Mouse (Mus musculus): ENCODE measurements around the gene Ptges3l. TPM values are rescaled to one million over a fixed set of nuclear protein-coding genes. Genes with fewer than 3 reads are reported as not detected.
"Not testable (repeated sequence)": the region's sequence is repeated elsewhere in the genome, so short reads cannot be mapped to it uniquely, and the experiment has no call there.

Gene Ptges3l
- polyA plus RNA-seq, 1 experiment from 2014 or later: 2.0 TPM

DNA sequence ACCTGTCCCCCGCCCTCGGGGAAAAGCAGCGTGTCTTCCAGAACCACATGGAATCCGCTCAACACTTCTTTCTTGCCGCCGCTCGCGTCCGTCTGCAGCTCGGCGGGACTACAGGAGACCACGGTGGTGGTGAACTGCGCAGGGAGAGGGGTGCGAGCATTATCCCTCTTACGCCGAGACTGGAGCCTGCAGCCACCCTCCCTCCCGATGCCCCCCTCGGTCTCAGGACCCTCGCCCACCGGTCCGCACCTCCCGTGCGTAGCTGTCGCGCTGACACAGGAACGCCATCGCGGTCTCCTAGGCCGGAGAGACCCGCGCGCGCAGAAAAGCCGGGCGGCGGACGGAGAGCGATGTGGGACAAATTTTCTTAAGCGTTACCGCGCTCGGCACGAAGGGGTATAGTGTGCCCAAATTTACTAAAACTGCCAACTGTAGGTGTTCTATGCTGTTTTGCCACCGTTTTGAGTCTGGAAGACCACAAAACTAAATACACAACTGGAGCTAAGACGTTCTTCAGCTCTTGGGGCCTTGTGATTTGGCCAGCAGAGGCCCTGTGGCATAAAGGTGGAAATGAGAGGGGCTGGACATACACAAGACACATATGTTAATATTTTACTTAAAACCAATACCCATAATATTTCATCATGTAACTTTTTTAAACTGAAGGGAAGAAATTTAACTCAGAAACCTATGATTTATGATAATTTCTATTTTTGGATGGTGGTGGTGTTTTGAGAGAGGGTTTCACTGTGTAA is 7.9 kb downstream of the Ptges3l start, which contains the start of gene Aarsd1:
Gene Aarsd1, minus strand, starts transcription at position 515 of the 755 bp plus-strand sequence.
- Histone ChIP-seq H3K27ac (ENCODE audit: low read length) (peak within 1 kb of the TSS; percentile 80), H3K4me1 (replicated peaks; ENCODE audit: control insufficient read depth, insufficient read depth, low read length) (peaks cover 7% of the 10 kb centered on the region), H3K4me3 (replicated peaks; ENCODE audit: low read length) (peak within 1 kb of the TSS; percentile 67), H3K9ac (replicated peaks; ENCODE audit: low read depth, low read length) (peak within 1 kb of the TSS; percentile 91), H3K27me3 (replicated peaks; ENCODE audit: control insufficient read depth, insufficient read depth, low read length) (no peaks in the 10 kb centered on the region), H3K4me2 (ENCODE audit: low read length) (peak within 1 kb of the TSS; percentile 74), H3K36me3 (ENCODE audit: control insufficient read depth, insufficient read depth) (0 out of 2 replicates have a peak, but pooled peaks cover 2% of the 10 kb centered on the region), H3K9me3 (ENCODE audit: control insufficient read depth, low read length) (no peaks in the 10 kb centered on the region)
- ATAC-seq: peak; percentile 93
- WGBS: under 1% methylated on average over 45 of the region's 45 CpGs

DNA sequence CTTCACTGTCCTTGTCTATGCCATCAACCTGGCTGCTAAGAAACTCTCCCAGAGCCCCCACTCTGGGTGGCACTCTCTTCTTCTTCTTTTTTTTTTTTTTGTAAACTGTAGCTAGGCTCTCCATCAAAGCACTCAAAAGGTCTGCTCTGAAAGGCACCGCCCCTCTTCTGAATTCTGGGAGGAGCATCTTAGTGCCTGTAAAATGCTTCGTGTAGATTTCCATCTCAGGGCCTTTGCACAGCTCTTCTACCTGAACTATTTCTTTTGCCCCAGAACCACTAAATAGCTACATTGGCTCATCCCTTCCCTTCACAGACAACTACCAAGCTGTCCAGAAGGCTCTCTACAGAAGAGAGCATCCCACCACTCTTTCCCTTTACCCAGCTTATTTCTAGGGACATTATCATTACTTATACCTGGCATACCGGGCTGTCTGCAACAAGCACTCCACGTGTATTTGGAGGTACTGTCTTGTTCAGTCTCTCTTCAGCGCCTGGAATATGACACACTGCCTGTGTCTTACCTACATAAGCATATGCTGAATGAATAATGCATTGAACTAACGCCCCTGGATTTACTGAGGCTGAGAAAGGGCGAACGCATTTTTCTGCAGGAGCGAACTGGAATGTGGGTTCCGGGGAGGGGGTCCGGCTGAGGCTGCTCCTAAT is 8.6 kb downstream of the Ptges3l start:
- Histone ChIP-seq H3K27ac (ENCODE audit: low read length) (peak overlapping the region; percentile 80), H3K4me2 (ENCODE audit: low read length) (peak overlapping the region; percentile 74), H3K9ac (replicated peaks; ENCODE audit: low read depth, low read length) (peak overlapping the region; percentile 91), H3K9me3 (ENCODE audit: control insufficient read depth, low read length) (no peaks in the 10 kb centered on the region), H3K4me1 (replicated peaks; ENCODE audit: control insufficient read depth, insufficient read depth, low read length) (peaks cover 7% of the 10 kb centered on the region), H3K4me3 (replicated peaks; ENCODE audit: low read length) (peak overlapping the region; percentile 67), H3K27me3 (replicated peaks; ENCODE audit: control insufficient read depth, insufficient read depth, low read length) (no peaks in the 10 kb centered on the region), H3K36me3 (ENCODE audit: control insufficient read depth, insufficient read depth) (0 out of 2 replicates have a peak, but pooled peaks cover 2% of the 10 kb centered on the region)
- 1% methylated on average over 11 of the region's 11 CpGs for WGBS
- ATAC-seq: peak; percentile 48; the same call in 1 of the 2 replicates

- H3K4me3 ChIP-seq (replicated peaks; ENCODE audit: low read length): no peak overlapping the region
- H3K4me1 ChIP-seq (replicated peaks; ENCODE audit: control insufficient read depth, insufficient read depth, low read length): peaks cover 7% of the 10 kb centered on the region
- H3K27ac ChIP-seq (ENCODE audit: low read length): no peak overlapping the region
- 93% methylated on average over 2 of the region's 2 CpGs for WGBS
- no peaks in the 10 kb centered on the region for H3K27me3 ChIP-seq (replicated peaks; ENCODE audit: control insufficient read depth, insufficient read depth, low read length)
- H3K9ac ChIP-seq (replicated peaks; ENCODE audit: low read depth, low read length): no peak overlapping the region
- H3K9me3 ChIP-seq (ENCODE audit: control insufficient read depth, low read length): no peaks in the 10 kb centered on the region
- peaks cover 5% of the 10 kb centered on the region for H3K36me3 ChIP-seq (ENCODE audit: control insufficient read depth, insufficient read depth)
- no peak for ATAC-seq
- H3K4me2 ChIP-seq (ENCODE audit: low read length): no peak overlapping the region
These were observed 9.8 kb downstream of the Ptges3l start for GRCm38 (mm10) chr11:101415306-101415705.

DNA sequence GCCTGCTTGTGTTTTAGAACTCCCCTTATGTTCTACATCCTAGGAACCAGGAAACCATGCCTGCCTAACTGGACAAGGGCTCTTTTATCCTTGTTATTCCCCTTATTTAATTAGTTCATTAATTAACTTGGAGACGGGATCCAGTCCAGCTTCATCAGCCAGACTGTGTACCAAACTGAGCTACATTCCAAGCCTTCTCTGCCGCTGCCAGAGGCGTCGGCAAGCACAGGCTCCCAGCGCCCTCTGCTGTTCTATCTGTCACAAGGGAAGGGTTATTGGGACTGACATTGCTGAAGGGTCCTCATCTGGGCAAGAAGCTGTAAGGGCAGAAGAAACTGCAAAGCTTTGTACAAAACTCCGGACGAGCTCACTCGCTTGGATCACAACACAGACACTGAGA is 30.0 kb downstream of the Ptges3l start:
- Histone ChIP-seq H3K4me3 (replicated peaks; ENCODE audit: low read length) (no peak overlapping the region), H3K9ac (replicated peaks; ENCODE audit: low read depth, low read length) (no peak overlapping the region), H3K4me1 (replicated peaks; ENCODE audit: control insufficient read depth, insufficient read depth, low read length) (no peaks in the 10 kb centered on the region)

GRCm38 (mm10) chr11:101381817-101382216 is 43.3 kb downstream of the Ptges3l start:
- ATAC-seq: no peak
- Histone ChIP-seq H3K27me3 (replicated peaks; ENCODE audit: control insufficient read depth, insufficient read depth, low read length) (no peaks in the 10 kb centered on the region), H3K9ac (replicated peaks; ENCODE audit: low read depth, low read length) (no peak overlapping the region), H3K4me3 (replicated peaks; ENCODE audit: low read length) (no peak overlapping the region), H3K36me3 (ENCODE audit: control insufficient read depth, insufficient read depth) (no peaks in the 10 kb centered on the region), H3K27ac (ENCODE audit: low read length) (no peak overlapping the region), H3K4me1 (replicated peaks; ENCODE audit: control insufficient read depth, insufficient read depth, low read length) (no peaks in the 10 kb centered on the region), H3K4me2 (ENCODE audit: low read length) (no peak overlapping the region), H3K9me3 (ENCODE audit: control insufficient read depth, low read length) (no peaks in the 10 kb centered on the region)
- WGBS: 6% methylated on average over 4 of the region's 4 CpGs

More for the DNA sequence above, 30.0 kb downstream of the Ptges3l start:
- Histone ChIP-seq H3K4me2 (ENCODE audit: low read length) (no peak overlapping the region), H3K36me3 (ENCODE audit: control insufficient read depth, insufficient read depth) (no peaks in the 10 kb centered on the region), H3K27me3 (replicated peaks; ENCODE audit: control insufficient read depth, insufficient read depth, low read length) (no peaks in the 10 kb centered on the region), H3K27ac (ENCODE audit: low read length) (no peak overlapping the region), H3K9me3 (ENCODE audit: control insufficient read depth, low read length) (no peaks in the 10 kb centered on the region)
- 3% methylated on average over 8 of the region's 8 CpGs for WGBS
- peak; percentile 73 for ATAC-seq

GRCm38 (mm10) chr11:101378926-101379325 is 46.2 kb downstream of the Ptges3l start:
- Histone ChIP-seq H3K4me3 (replicated peaks; ENCODE audit: low read length) (no peak overlapping the region), H3K9me3 (ENCODE audit: control insufficient read depth, low read length) (no peaks in the 10 kb centered on the region), H3K4me1 (replicated peaks; ENCODE audit: control insufficient read depth, insufficient read depth, low read length) (no peaks in the 10 kb centered on the region), H3K36me3 (ENCODE audit: control insufficient read depth, insufficient read depth) (no peaks in the 10 kb centered on the region), H3K27me3 (replicated peaks; ENCODE audit: control insufficient read depth, insufficient read depth, low read length) (no peaks in the 10 kb centered on the region), H3K27ac (ENCODE audit: low read length) (no peak overlapping the region), H3K9ac (replicated peaks; ENCODE audit: low read depth, low read length) (no peak overlapping the region), H3K4me2 (ENCODE audit: low read length) (no peak overlapping the region)
- 77% methylated on average over 6 of the region's 6 CpGs for WGBS
- ATAC-seq: no peak

GRCm38 (mm10) chr11:101378196-101378595 is 46.9 kb downstream of the Ptges3l start:
- not testable (repeated sequence) for H3K4me1 ChIP-seq (replicated peaks; ENCODE audit: control insufficient read depth, insufficient read depth, low read length); H3K27ac ChIP-seq (ENCODE audit: low read length); H3K36me3 ChIP-seq (ENCODE audit: control insufficient read depth, insufficient read depth); ATAC-seq; H3K27me3 ChIP-seq (replicated peaks; ENCODE audit: control insufficient read depth, insufficient read depth, low read length); H3K9me3 ChIP-seq (ENCODE audit: control insufficient read depth, low read length); H3K4me3 ChIP-seq (replicated peaks; ENCODE audit: low read length); H3K4me2 ChIP-seq (ENCODE audit: low read length); H3K9ac ChIP-seq (replicated peaks; ENCODE audit: low read depth, low read length)
- 89% methylated on average over 8 of the region's 8 CpGs for WGBS

DNA sequence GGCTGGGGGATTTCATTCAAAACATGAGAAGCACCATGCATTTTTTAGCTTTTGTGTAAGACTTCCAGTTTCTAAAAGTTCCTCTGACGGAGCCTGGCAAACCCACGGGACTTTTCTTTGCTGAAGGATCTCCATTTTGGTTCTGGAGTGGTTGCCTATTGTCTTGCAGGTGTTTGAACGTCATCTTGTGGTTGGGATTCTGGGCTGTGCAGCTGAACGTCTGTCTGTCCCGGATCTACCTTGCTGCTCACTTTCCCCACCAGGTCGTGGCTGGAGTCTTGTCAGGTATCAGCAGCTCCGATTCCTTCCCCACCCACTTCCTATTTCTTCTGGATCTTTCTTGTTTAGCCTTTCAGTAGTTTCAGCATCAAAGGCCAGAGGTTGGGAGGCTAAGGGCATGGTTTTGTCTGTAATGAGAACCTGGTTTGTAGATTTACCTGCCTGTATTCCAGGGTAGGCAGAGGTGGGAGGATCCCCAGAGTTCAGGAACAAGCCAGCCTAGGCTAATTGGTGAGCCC is 50.7 kb downstream of the Ptges3l start:
- H3K9me3 ChIP-seq (ENCODE audit: control insufficient read depth, low read length): no peaks in the 10 kb centered on the region
- H3K4me2 ChIP-seq (ENCODE audit: low read length): no peak overlapping the region
- WGBS: 60% methylated on average over 7 of the region's 7 CpGs
- no peaks in the 10 kb centered on the region for H3K27me3 ChIP-seq (replicated peaks; ENCODE audit: control insufficient read depth, insufficient read depth, low read length)
- H3K27ac ChIP-seq (ENCODE audit: low read length): no peak overlapping the region
- no peak overlapping the region for H3K4me3 ChIP-seq (replicated peaks; ENCODE audit: low read length)
- no peaks in the 10 kb centered on the region for H3K36me3 ChIP-seq (ENCODE audit: control insufficient read depth, insufficient read depth)
- no peak for ATAC-seq
- no peak overlapping the region for H3K9ac ChIP-seq (replicated peaks; ENCODE audit: low read depth, low read length)
- no peaks in the 10 kb centered on the region for H3K4me1 ChIP-seq (replicated peaks; ENCODE audit: control insufficient read depth, insufficient read depth, low read length)

DNA sequence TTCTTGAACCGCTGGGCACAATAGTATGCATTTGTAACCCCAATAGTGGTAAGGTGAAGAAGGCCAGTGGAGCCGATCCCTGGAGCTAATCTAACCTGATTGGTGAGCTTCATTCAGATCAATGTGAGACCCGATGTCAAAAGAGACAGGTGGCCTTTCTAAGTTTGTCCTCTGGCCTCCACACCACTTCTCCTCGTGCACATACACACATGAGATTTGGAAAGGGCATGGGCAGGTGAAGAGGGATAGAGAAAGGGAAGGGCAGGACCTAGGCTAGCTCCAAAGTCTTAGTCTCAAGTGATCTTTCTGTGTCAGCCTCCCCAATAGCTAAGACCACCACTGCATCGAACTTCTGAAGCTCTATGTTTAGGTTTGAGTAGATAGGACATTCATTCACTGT is 55.0 kb downstream of the Ptges3l start:
- ATAC-seq: no peak
- Histone ChIP-seq H3K4me1 (replicated peaks; ENCODE audit: control insufficient read depth, insufficient read depth, low read length) (no peaks in the 10 kb centered on the region), H3K27me3 (replicated peaks; ENCODE audit: control insufficient read depth, insufficient read depth, low read length) (no peaks in the 10 kb centered on the region), H3K9ac (replicated peaks; ENCODE audit: low read depth, low read length) (no peak overlapping the region), H3K4me3 (replicated peaks; ENCODE audit: low read length) (no peak overlapping the region), H3K27ac (ENCODE audit: low read length) (no peak overlapping the region), H3K9me3 (ENCODE audit: control insufficient read depth, low read length) (no peaks in the 10 kb centered on the region), H3K36me3 (ENCODE audit: control insufficient read depth, insufficient read depth) (no peaks in the 10 kb centered on the region), H3K4me2 (ENCODE audit: low read length) (no peak overlapping the region)
- WGBS: 89% methylated on average over 5 of the region's 5 CpGs

Measured in forebrain, embryonic 16.5 days (tissue).